Comparison of ENCODE assay signal across 16 mouse cellular contexts in the genomic region with DNA sequence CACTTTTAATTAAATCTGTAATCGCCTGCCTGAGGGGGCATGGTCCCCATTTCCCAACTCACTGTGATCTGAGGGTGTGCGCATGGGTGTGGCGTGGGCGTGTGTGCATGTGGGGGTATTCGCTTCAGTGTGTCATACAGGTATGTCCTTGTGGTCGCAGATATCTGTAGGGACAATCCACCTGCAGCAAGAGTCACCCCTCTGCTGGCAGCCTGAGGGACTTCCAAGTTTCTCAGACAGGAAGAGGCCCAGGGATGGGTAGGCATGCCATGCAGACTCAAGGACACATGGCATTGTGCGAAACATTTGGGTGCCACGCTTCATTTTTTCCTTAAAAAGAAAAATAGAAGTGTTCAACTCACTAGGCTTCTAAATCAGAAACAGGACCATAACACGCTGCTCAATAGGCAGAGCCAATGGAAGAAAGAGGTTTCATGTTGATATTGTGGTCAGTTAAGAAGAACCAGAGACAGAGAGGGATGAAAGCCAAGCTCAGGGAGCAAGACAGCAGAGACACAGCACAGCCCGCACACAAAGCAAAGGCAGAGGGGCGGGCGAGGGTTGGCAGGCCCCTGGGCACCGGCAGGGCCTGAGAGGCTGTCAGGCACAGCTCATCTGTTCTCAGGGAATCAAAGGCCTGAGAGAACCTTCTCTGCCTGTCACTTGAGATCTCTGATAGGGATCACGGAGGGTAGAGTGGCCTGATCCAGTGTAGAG. TPM values are rescaled to one million over a fixed set of nuclear protein-coding genes. Genes with fewer than 3 reads are reported as not detected.
DNase-seq lines count a peak whose midpoint lies in the region; ATAC-seq and TF ChIP-seq lines count a peak whose summit lies in the region.
"Had no signal": no experiment of that assay in that cellular context is flagged by ENCODE, and none has a peak within 500 bp of the region (broad histone marks: within the 10 kb centered on the region; RNA-seq: fewer than 3 reads in every experiment).

No protein-coding gene starts in this region.

- no peak overlapping the region for H3K9ac ChIP-seq in kidney, postnatal 0 days (ENCODE audit: low read depth, low read length)
- H3K9ac ChIP-seq in embryonic facial prominence, embryonic 15.5 days: no peak overlapping the region
- no peak overlapping the region for H3K9ac ChIP-seq in hindbrain, postnatal 0 days (replicated peaks; ENCODE audit: low read length)
- no peak overlapping the region for H3K9ac ChIP-seq in neural tube, embryonic 13.5 days

- TF ChIP-seq CTCF in kidney, postnatal 0 days (IDR thresholded peaks at IDR 0.05; ENCODE audit: low read depth): peak; percentile 28; the same call in 1 of the 2 replicates
- peak; percentile 48 for TF ChIP-seq CTCF in hindbrain, postnatal 0 days (IDR thresholded peaks at IDR 0.05; ENCODE audit: low read depth)

- peaks cover 13% of the 10 kb centered on the region for H3K4me1 ChIP-seq in kidney, postnatal 0 days (replicated peaks; ENCODE audit: insufficient read depth, low read length)
- H3K4me1 ChIP-seq in embryonic facial prominence, embryonic 15.5 days: peaks cover 52% of the 10 kb centered on the region
- peaks cover 12% of the 10 kb centered on the region for H3K4me1 ChIP-seq in hindbrain, postnatal 0 days (ENCODE audit: insufficient read depth, low read length)
- H3K4me1 ChIP-seq in neural tube, embryonic 13.5 days (replicated peaks): peaks cover 90% of the 10 kb centered on the region

- H3K9me3 ChIP-seq in kidney, postnatal 0 days (replicated peaks; ENCODE audit: low read length): no peaks in the 10 kb centered on the region
- no peaks in the 10 kb centered on the region for H3K9me3 ChIP-seq in embryonic facial prominence, embryonic 15.5 days (replicated peaks)
- no peaks in the 10 kb centered on the region for H3K9me3 ChIP-seq in hindbrain, postnatal 0 days (ENCODE audit: low read length)
- H3K9me3 ChIP-seq in neural tube, embryonic 13.5 days: no peaks in the 10 kb centered on the region
- H3K9me3 ChIP-seq: G1E; heart, embryonic 13.5 days had no signal

- no peaks in the 10 kb centered on the region for H3K27me3 ChIP-seq in kidney, postnatal 0 days (ENCODE audit: insufficient read depth, low read length)
- H3K27me3 ChIP-seq in embryonic facial prominence, embryonic 15.5 days: no peaks in the 10 kb centered on the region; the same call in 1 of the 2 replicates
- H3K27me3 ChIP-seq in hindbrain, postnatal 0 days (ENCODE audit: insufficient read depth, low read length): no peaks in the 10 kb centered on the region
- no peaks in the 10 kb centered on the region for H3K27me3 ChIP-seq in neural tube, embryonic 13.5 days

- no peak for ATAC-seq in kidney, postnatal 0 days (replicated peaks; ENCODE audit: low FRiP score, low read depth)
- peak; percentile 52; the same call in 1 of the 2 replicates for ATAC-seq in embryonic facial prominence, embryonic 15.5 days (ENCODE audit: insufficient number of reproducible peaks, low FRiP score, low TSS enrichment, low read depth)
- no peak for ATAC-seq in hindbrain, postnatal 0 days
- ATAC-seq in neural tube, embryonic 13.5 days (ENCODE audit: low read depth): no peak
- ATAC-seq in erythroid progenitor cell, adult 5-6 weeks (replicated peaks; ENCODE audit: low FRiP score, poor library complexity, severe bottlenecking): no peak

- H3K36me3 ChIP-seq in kidney, postnatal 0 days (ENCODE audit: insufficient read depth, low read length): no peaks in the 10 kb centered on the region
- no peaks in the 10 kb centered on the region for H3K36me3 ChIP-seq in embryonic facial prominence, embryonic 15.5 days
- no peaks in the 10 kb centered on the region for H3K36me3 ChIP-seq in hindbrain, postnatal 0 days (ENCODE audit: insufficient read depth, low read length)
- H3K36me3 ChIP-seq in neural tube, embryonic 13.5 days: peaks cover 3% of the 10 kb centered on the region; the same call in 1 of the 2 replicates
- H3K36me3 ChIP-seq: G1E; heart, embryonic 13.5 days had no signal

- DNase-seq in kidney, postnatal 0 days (ENCODE audit: low spot score): no peak
- no peak for DNase-seq in kidney, postnatal 4 days
- peak; percentile 43 for DNase-seq in hindbrain, postnatal 0 days (ENCODE audit: low spot score)
- no peak for DNase-seq in right cerebral cortex, postnatal 25 days
- DNase-seq: adrenal gland, adult 2 months; cerebellum, adult 11-12 months; kidney, adult 9 months; lung, adult 18-20 months had no signal

- H3K4me2 ChIP-seq in kidney, postnatal 0 days (ENCODE audit: low read length): no peak overlapping the region
- no peak overlapping the region for H3K4me2 ChIP-seq in embryonic facial prominence, embryonic 15.5 days (replicated peaks)
- H3K4me2 ChIP-seq in hindbrain, postnatal 0 days (ENCODE audit: low read depth, low read length): no peak overlapping the region
- no peak overlapping the region for H3K4me2 ChIP-seq in neural tube, embryonic 13.5 days
- H3K4me2 ChIP-seq: heart, embryonic 13.5 days had no signal

- WGBS in kidney, postnatal 0 days: 69% methylated on average over 14 of the region's 14 CpGs
- 51% methylated on average over 14 of the region's 14 CpGs for WGBS in embryonic facial prominence, embryonic 15.5 days
- 71% methylated on average over 14 of the region's 14 CpGs for WGBS in hindbrain, postnatal 0 days
- 71% methylated on average over 14 of the region's 14 CpGs for WGBS in neural tube, embryonic 13.5 days

- no peak overlapping the region for H3K27ac ChIP-seq in kidney, postnatal 0 days
- peak overlapping the region; percentile 68 for H3K27ac ChIP-seq in embryonic facial prominence, embryonic 15.5 days (replicated peaks)
- H3K27ac ChIP-seq in hindbrain, postnatal 0 days: no peak overlapping the region; the same call in 1 of the 2 replicates
- H3K27ac ChIP-seq in neural tube, embryonic 13.5 days (replicated peaks): peak overlapping the region; percentile 86
- H3K27ac ChIP-seq: heart, embryonic 13.5 days; macrophage had no signal

- no peak overlapping the region for H3K4me3 ChIP-seq in kidney, postnatal 0 days (replicated peaks; ENCODE audit: low read depth, low read length)
- no peak overlapping the region for H3K4me3 ChIP-seq in embryonic facial prominence, embryonic 15.5 days (replicated peaks)
- no peak overlapping the region for H3K4me3 ChIP-seq in hindbrain, postnatal 0 days (ENCODE audit: low read length)
- H3K4me3 ChIP-seq in neural tube, embryonic 13.5 days: no peak overlapping the region
- H3K4me3 ChIP-seq: heart, embryonic 13.5 days; myocyte had no signal

RNA-seq across cellular contexts. Expression of a gene that starts 23.2 kb away (rescaled TPM):
- polyA plus RNA-seq in kidney, postnatal 0 days (2015; fragmentation: Nextera tagmentation; extraction: Ambion mirVana): 53.2 and 54.7 TPM in 2 replicates
- polyA plus RNA-seq in embryonic facial prominence, embryonic 15.5 days (2015; fragmentation: Nextera tagmentation; extraction: Ambion mirVana): 51.6 and 53.3 TPM in 2 replicates
- total RNA-seq in hindbrain, postnatal 0 days (2014; rRNA removed): 72.6 and 78.4 TPM in 2 replicates
- 51.6 and 52.3 TPM in 2 replicates for polyA plus RNA-seq in hindbrain, postnatal 0 days (2015; fragmentation: Nextera tagmentation; extraction: Ambion mirVana)
- polyA plus RNA-seq in neural tube, embryonic 13.5 days (2015; fragmentation: Nextera tagmentation; extraction: Ambion mirVana): 43.4 and 44.4 TPM in 2 replicates
- 0.72 and 3.8 TPM in 2 replicates for total RNA-seq in erythroid progenitor cell, adult 5-6 weeks (2015; ENCODE audit: low replicate concordance)
- 2.6 and 8.4 TPM in 2 replicates for total RNA-seq in erythroid progenitor cell, adult 5-6 weeks (2017; ENCODE audit: low replicate concordance)

RNA-seq across cellular contexts. Expression of a gene that starts 31.5 kb away (rescaled TPM):
- 50.1 and 53.9 TPM in 2 replicates for polyA plus RNA-seq in kidney, postnatal 0 days (2015; fragmentation: Nextera tagmentation; extraction: Ambion mirVana)
- polyA plus RNA-seq in embryonic facial prominence, embryonic 15.5 days (2015; fragmentation: Nextera tagmentation; extraction: Ambion mirVana): 26.4 and 26.8 TPM in 2 replicates
- 56.5 and 69.3 TPM in 2 replicates for total RNA-seq in hindbrain, postnatal 0 days (2014; rRNA removed)
- polyA plus RNA-seq in hindbrain, postnatal 0 days (2015; fragmentation: Nextera tagmentation; extraction: Ambion mirVana): 52.9 and 53.5 TPM in 2 replicates
- polyA plus RNA-seq in neural tube, embryonic 13.5 days (2015; fragmentation: Nextera tagmentation; extraction: Ambion mirVana): 33.0 and 40.1 TPM in 2 replicates
- total RNA-seq in erythroid progenitor cell, adult 5-6 weeks (2015; ENCODE audit: low replicate concordance): not detected in 2 replicates
- total RNA-seq in erythroid progenitor cell, adult 5-6 weeks (2017; ENCODE audit: low replicate concordance): 1.8 and 2.9 TPM in 2 replicates

RNA-seq across cellular contexts. Expression of a gene that starts 31.5 kb away (rescaled TPM):
- 43.8 and 45.5 TPM in 2 replicates for polyA plus RNA-seq in kidney, postnatal 0 days (2015; fragmentation: Nextera tagmentation; extraction: Ambion mirVana)
- polyA plus RNA-seq in embryonic facial prominence, embryonic 15.5 days (2015; fragmentation: Nextera tagmentation; extraction: Ambion mirVana): 41.9 and 48.0 TPM in 2 replicates
- 58.6 and 70.5 TPM in 2 replicates for total RNA-seq in hindbrain, postnatal 0 days (2014; rRNA removed)
- 53.0 and 54.6 TPM in 2 replicates for polyA plus RNA-seq in hindbrain, postnatal 0 days (2015; fragmentation: Nextera tagmentation; extraction: Ambion mirVana)
- polyA plus RNA-seq in neural tube, embryonic 13.5 days (2015; fragmentation: Nextera tagmentation; extraction: Ambion mirVana): 66.7 and 73.7 TPM in 2 replicates
- 1.4 and 31.4 TPM in 2 replicates for total RNA-seq in erythroid progenitor cell, adult 5-6 weeks (2015; ENCODE audit: low replicate concordance)
- 1.1 and 1.2 TPM in 2 replicates for total RNA-seq in erythroid progenitor cell, adult 5-6 weeks (2017; ENCODE audit: low replicate concordance)

RNA-seq across cellular contexts. Expression of a gene that starts 36.6 kb away (rescaled TPM):
- polyA plus RNA-seq in kidney, postnatal 0 days (2015; fragmentation: Nextera tagmentation; extraction: Ambion mirVana): 6.7 and 7.9 TPM in 2 replicates
- 10.7 and 25.9 TPM in 2 replicates for polyA plus RNA-seq in embryonic facial prominence, embryonic 15.5 days (2015; fragmentation: Nextera tagmentation; extraction: Ambion mirVana)
- total RNA-seq in hindbrain, postnatal 0 days (2014; rRNA removed): 1.8 and 10.9 TPM in 2 replicates
- polyA plus RNA-seq in hindbrain, postnatal 0 days (2015; fragmentation: Nextera tagmentation; extraction: Ambion mirVana): 3.5 and 3.7 TPM in 2 replicates
- polyA plus RNA-seq in neural tube, embryonic 13.5 days (2015; fragmentation: Nextera tagmentation; extraction: Ambion mirVana): 1.2 and 1.3 TPM in 2 replicates
- not detected in 2 replicates for total RNA-seq in erythroid progenitor cell, adult 5-6 weeks (2015; ENCODE audit: low replicate concordance)
- not detected in 2 replicates for total RNA-seq in erythroid progenitor cell, adult 5-6 weeks (2017; ENCODE audit: low replicate concordance)
- total RNA-seq: hematopoietic stem cell, adult 5-6 weeks had no signal
- polyA plus RNA-seq: heart, embryonic 13.5 days; macrophage had no signal

RNA-seq across cellular contexts. Expression of a gene that starts 40.8 kb away (rescaled TPM):
- polyA plus RNA-seq in kidney, postnatal 0 days (2015; fragmentation: Nextera tagmentation; extraction: Ambion mirVana): 49.8 and 53.6 TPM in 2 replicates
- polyA plus RNA-seq in embryonic facial prominence, embryonic 15.5 days (2015; fragmentation: Nextera tagmentation; extraction: Ambion mirVana): 82.0 and 87.7 TPM in 2 replicates
- 17.6 and 20.2 TPM in 2 replicates for total RNA-seq in hindbrain, postnatal 0 days (2014; rRNA removed)
- 30.3 and 31.0 TPM in 2 replicates for polyA plus RNA-seq in hindbrain, postnatal 0 days (2015; fragmentation: Nextera tagmentation; extraction: Ambion mirVana)
- 35.4 and 39.0 TPM in 2 replicates for polyA plus RNA-seq in neural tube, embryonic 13.5 days (2015; fragmentation: Nextera tagmentation; extraction: Ambion mirVana)
- 24.5 and 35.2 TPM in 2 replicates for total RNA-seq in erythroid progenitor cell, adult 5-6 weeks (2015; ENCODE audit: low replicate concordance)
- total RNA-seq in erythroid progenitor cell, adult 5-6 weeks (2017; ENCODE audit: low replicate concordance): 31.4 and 31.7 TPM in 2 replicates

Comparison
In these comparisons a context has a peak if more than half of its experiments do, and no peak if none do; other contexts are left out.
1. H3K27ac ChIP-seq: peak in embryonic facial prominence, embryonic 15.5 days (single experiment) and neural tube, embryonic 13.5 days (single experiment); none in kidney, postnatal 0 days (single experiment) and hindbrain, postnatal 0 days (single experiment).